Mouse (Mus musculus): ENCODE data around the gene Gm11020. TPM values are rescaled to one million over a fixed set of nuclear protein-coding genes. Genes with fewer than 3 reads are reported as not detected.

The Gm11020 gene
- total RNA-seq, 1 experiment from 2014 or later: not detected

DNA sequence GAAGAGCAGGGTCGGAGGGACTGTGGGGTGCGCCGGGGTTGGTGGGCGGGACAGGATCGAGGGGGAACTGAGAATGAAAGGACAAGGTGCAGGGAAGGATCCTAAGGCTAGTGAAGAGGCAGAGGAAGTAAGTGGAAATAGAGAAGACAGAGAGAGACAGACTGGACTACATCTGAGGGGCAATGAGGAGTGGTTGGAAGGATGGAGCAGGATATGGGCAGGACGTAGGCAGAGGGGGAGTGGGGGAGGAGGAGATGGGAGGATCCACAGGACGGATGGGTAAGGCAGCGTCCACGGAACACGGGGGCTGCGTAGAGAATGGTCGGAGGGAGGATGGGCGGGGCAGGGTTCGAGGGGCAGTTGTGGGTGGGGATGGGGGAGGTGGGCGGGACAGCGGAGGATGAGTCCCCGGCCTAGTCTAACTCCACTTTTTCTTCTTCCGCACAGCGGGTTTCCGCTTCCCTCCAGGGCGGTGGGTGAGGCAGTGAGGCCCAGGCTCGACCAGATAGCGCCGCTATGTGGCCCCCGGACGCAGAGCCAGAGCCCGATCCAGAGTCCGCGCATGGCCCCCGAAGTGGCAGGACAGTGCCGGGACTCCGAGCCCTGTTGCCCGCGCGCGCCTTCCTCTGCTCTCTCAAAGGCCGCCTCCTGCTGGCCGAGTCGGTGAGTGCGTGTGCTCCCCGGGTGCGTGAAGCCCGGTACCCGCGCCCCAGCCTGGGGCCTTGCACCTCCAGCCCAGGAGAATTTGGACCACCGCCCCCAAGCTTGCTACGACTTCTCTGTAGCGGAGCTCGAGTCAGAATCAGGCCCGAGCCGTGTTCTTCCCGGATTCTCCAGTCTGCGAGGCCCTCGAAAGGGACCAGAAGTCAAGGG is 19.1 kb downstream of the Gm11020 start:
- peak; percentile 65 for ATAC-seq (replicated peaks; ENCODE audit: insufficient number of reproducible peaks, low FRiP score, low TSS enrichment, poor library complexity, severe bottlenecking)

DNA sequence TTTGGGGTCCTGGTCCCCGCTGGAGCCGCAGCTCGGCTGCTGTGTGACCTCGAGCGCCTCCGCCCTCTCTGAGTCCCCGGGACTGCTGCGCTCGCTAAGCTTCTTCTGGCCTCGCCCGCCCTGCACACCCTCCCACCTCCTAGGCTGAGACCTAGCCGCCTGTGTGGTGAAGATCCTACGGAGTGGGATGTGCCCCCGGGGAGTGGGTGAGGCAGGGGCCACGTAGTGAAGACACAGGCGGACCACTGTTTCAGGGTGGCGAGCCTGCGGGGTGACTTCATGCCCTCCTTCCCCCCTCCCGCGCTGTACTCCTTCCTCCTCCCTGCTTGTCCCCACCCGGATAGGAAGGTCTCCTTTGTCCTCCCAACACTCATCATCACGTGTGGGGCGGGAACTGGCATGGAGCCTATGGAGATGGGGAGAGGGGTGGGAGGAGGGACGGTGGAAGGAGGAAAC is 19.8 kb downstream of the Gm11020 start:
- ATAC-seq (replicated peaks; ENCODE audit: insufficient number of reproducible peaks, low FRiP score, low TSS enrichment, poor library complexity, severe bottlenecking): peak; percentile 24; the same call in 1 of the 2 replicates

DNA sequence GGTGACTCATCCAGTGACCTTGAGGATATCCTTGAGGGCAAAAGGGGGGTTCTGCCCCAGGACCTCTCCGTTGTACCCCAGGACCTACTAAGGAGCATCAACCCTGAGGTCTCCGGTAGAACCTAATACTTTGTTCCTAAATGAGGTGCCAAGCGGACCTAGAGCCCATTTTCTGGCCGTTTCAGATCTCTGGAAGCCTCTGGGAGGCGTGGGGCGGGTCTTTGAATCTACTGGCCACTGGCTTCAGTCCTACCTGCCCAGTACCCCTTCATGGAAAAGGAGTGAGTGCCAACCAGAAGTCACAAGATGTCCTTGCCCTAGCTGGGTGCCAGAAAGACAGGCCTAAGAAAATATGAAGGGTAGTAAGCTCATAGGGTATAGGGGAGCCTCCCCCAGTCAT is 20.3 kb downstream of the Gm11020 start:
- ATAC-seq (replicated peaks; ENCODE audit: insufficient number of reproducible peaks, low FRiP score, low TSS enrichment, poor library complexity, severe bottlenecking): no peak

DNA sequence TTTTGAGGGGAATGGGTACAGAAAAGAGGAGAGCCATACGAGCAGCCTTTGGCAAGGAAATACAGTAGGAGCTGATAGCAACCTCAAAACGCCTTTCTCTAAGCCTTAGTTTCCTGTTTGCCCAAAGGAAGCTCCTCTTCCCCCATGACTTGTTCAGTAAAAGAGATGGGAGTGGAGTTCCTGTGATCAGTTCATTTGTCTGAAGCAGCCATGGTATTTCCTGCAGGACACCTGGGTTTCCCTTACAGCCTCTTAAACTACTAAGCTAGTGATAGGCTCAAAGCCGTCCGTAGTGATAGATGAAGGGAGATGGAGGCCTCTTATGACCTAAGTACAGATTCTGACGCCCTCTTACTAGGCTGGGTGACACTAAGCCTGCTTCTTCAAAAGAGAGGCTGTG is 21.1 kb downstream of the Gm11020 start:
- ATAC-seq (replicated peaks; ENCODE audit: insufficient number of reproducible peaks, low FRiP score, low TSS enrichment, poor library complexity, severe bottlenecking): no peak

DNA sequence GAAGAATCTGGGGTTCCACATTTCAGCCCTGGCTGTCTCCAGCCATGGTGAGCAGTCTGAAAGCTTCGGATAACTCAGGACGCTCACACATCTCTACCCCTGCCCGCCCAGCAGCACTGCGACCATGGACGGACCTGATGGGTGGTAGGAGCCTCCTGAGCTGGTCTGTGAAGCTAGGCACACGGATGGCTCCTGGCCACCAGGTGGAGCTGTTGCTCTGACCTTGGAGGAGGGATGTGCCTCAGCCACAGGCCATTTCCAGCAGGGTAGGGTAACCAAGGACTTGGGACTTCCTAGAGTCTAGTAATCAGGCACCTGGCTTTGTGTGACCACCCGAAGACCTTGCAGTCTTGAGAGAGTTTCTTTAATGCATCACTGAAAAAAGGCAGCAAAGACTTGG is 22.6 kb downstream of the Gm11020 start:
- ATAC-seq (replicated peaks; ENCODE audit: insufficient number of reproducible peaks, low FRiP score, low TSS enrichment, poor library complexity, severe bottlenecking): peak; percentile 47; the same call in 1 of the 2 replicates

DNA sequence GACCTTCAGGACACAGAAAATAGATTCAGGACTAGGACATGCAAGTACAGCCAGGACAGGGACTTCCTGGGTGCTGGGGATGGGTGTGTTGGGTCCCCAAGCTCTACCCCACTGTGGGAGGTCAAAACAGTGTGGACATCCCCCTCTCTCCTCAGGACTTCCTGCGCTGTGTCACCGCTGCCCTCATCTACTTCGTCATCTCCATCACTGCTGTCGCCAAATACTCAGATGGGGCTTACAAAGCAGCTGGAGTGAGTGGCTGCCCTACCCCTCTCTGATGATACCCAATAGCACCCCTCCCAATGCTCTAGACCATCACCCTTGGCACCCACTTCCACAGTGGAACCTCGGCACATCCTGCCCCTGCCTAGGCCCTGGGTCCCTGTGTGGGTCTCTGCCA is 23.3 kb downstream of the Gm11020 start:
- ATAC-seq (replicated peaks; ENCODE audit: insufficient number of reproducible peaks, low FRiP score, low TSS enrichment, poor library complexity, severe bottlenecking): no peak

DNA sequence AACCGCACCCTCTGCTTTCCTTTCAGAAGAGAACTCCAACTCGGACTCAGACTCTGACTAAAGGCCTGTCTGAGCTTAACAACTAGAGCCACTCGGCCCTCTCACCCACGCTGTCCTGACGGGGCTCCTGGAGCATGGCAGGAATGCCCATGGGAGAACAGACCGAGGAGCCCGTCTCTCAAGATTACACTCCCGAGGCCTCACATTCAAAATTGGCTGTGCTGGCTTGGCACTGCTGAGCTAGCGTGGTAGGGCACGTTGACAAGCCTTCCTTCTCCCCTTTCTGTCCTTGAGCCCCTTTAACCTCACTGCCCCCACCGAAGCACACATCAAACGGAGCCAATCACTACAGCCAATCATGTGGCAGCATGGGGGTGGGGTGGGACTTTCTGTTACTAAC is 25.3 kb downstream of the Gm11020 start:
- no peak for ATAC-seq (replicated peaks; ENCODE audit: insufficient number of reproducible peaks, low FRiP score, low TSS enrichment, poor library complexity, severe bottlenecking)

DNA sequence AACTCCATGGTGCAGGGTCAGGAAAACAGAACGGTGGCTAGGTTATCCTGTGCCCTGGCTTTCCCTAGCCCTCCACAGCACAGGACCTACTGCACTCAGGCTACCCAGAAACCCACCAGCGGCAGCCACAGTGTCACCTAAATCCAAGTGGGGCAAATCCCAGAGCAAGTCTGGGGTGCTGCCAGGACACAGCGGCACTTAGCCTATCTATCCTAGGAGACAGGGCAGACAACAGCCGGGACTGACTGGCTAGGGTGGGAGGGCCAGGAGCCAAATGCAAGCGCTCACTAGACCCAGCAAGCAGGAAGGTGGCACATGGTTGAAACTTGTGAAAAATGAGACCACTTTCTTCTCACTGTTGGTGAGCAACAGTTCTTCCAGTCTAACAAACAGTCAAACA is 27.6 kb downstream of the Gm11020 start:
- ATAC-seq (replicated peaks; ENCODE audit: insufficient number of reproducible peaks, low FRiP score, low TSS enrichment, poor library complexity, severe bottlenecking): no peak

DNA sequence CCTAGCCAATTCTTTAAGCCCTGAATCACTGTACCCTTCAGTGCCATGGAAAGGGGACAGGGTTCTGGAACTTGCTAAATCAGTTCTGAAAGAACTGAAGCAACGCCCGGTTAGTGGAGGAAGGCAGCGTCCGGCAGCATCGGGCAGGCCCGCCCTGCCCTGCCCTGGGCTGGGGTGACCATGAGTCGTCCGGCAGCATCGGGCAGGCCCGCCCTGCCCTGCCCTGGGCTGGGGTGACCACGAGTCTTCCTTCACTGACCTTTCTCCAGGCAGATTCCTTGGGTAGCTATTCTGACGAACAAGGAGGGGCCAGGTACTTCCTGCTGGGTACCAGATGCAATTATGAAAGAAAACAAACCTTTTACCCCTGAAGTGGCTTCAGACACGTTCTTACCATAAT is 28.7 kb downstream of the Gm11020 start:
- no peak for ATAC-seq (replicated peaks; ENCODE audit: insufficient number of reproducible peaks, low FRiP score, low TSS enrichment, poor library complexity, severe bottlenecking)

DNA sequence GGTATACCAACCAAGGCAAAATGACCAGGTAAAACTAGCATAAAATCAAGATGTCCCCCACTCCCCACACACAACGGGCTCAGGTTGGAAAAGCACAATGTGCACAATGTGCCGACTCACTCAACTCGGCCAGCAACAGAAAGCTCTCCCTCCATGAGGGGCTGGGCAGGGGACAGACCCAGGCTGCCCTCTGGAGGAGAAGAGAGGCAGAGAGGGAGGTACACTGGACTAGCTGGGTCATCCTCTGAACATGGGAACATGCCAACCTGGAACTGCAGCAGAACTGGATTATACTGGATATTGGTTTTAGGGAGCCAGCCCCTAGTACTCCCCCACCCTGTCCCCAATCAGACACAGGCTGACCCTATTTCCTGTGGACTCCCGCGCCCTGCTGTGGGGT is 31.8 kb downstream of the Gm11020 start:
- no peak for ATAC-seq (replicated peaks; ENCODE audit: insufficient number of reproducible peaks, low FRiP score, low TSS enrichment, poor library complexity, severe bottlenecking)

DNA sequence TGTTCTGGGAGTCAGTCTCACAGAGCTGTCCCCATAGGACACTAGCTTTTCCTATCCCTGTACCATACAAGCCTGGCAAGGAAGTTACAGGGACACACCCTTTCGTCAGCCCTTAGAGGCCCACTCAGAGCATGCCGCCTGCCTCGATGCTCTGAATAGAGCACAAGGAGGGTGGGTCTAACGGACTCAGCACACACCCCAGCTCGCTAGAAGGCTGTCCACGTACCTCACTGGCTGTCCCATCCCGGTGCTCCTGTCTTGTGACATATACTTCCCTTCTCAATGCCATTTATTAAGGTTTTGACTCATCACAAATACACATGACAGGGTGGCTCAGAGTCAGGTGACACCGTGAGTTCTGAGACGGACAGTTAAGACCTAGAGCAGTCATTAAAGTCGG is 33.1 kb downstream of the Gm11020 start:
- ATAC-seq (replicated peaks; ENCODE audit: insufficient number of reproducible peaks, low FRiP score, low TSS enrichment, poor library complexity, severe bottlenecking): no peak

DNA sequence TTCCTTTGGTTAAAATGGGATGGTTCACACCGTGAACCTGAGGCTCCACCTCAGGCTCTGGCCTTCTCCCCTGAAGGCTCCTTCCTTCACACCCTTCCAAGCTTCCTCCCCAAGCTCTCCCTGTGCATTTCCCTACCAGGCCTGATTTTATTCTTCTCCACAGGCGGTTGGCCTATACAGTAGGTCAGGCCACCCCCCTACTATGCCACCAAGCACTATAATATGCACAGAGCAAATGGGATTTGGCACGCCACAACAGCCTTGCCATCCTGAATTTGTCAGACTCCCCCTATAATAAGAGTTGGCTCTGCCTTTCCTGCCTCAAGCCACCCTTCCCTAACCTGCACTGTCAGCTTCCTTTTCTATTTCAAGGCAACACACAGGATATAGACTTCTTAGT is 37.3 kb downstream of the Gm11020 start:
- no peak for ATAC-seq (replicated peaks; ENCODE audit: insufficient number of reproducible peaks, low FRiP score, low TSS enrichment, poor library complexity, severe bottlenecking)

DNA sequence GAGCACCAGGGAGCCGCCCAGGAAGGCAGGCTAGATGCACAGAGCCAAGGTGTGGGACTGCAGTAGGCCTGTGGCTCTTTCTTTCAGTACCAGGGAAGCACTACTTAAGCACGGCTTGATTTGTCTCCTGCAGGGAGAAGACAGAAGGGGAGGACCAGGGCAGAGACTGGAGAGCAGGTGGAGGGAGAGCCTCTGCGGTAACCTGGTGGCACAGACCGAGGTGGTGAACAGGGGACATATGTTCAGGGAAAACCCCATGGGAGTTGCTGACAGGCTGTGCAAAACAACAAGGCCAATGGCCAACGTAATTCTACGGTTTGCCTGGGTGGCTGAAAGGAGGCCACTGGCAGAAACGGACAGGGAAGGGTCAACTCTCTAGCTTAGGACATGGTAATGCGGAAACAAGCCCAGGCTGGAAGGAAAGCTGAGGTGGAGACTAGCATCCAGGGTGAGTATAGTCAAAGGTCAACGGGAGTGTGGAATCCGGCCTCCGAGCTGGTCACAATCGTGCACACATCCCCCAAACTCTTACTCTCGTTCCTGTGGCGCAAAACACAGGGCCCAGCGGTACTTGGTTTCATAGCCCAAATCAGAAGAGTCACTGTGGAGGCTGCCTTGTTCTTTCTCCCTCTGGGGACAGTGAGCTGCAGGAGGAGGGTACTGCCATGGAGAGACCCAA is 38.5 kb downstream of the Gm11020 start:
- ATAC-seq (replicated peaks; ENCODE audit: insufficient number of reproducible peaks, low FRiP score, low TSS enrichment, poor library complexity, severe bottlenecking): no peak

DNA sequence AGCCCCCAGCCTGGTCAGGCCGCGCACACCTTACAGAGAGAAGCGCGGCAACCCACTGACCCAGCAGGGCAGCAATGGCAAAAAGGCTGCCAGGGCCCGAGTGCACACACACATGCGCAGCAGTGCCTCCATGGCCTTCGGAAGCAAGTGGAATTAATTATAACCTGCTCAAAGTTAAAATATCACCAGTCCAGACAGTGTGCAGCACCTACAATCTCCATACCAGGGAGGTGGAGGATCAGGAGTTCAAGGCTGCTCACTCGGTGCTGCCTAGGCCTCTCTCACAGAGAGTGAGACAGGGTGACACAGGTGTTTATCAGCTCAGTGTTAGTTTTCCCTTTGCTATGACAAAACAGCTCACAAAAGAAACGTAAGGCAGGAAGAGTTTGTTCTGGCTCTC is 44.3 kb downstream of the Gm11020 start:
- no peak for ATAC-seq (replicated peaks; ENCODE audit: insufficient number of reproducible peaks, low FRiP score, low TSS enrichment, poor library complexity, severe bottlenecking)

DNA sequence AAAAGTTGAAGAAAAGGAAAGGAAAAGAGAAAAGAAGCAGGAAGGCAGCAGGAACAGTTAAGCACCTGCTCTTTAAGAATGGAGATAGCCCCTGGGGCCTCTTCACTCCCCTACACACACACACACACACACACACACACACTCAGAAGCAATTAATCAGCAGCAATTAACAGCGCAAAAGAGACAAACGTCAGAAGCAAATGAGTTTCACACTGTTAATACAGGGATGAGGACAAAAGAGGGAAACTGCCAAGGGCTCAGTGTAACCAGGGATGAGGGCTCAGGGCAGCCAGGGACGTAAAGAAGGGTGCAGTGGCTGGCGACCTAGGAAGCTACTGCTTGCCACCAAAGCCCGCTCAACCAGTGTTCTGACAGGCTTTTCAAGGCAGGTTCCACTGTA is 46.0 kb downstream of the Gm11020 start:
- no peak for ATAC-seq (replicated peaks; ENCODE audit: insufficient number of reproducible peaks, low FRiP score, low TSS enrichment, poor library complexity, severe bottlenecking)

DNA sequence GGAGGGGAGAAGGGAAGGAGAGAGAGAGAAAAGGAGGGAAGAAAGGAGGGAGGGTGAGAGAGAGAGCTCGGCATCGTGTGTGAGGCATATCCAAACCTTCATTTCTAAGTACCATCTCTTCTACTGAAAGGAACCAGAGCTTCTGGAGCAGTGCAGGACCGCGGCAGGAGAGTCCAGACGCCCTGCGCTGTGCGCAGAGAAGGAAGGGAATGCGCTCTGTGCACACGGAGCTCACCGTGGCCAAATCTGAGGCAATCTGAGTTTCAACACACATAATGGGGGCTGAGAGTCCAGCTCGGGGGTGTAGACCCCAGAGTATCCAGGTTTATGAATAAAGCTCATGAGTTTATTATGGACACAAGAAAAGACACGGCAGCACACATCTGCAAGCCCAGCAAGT is 48.2 kb downstream of the Gm11020 start:
- ATAC-seq (replicated peaks; ENCODE audit: insufficient number of reproducible peaks, low FRiP score, low TSS enrichment, poor library complexity, severe bottlenecking): no peak

DNA sequence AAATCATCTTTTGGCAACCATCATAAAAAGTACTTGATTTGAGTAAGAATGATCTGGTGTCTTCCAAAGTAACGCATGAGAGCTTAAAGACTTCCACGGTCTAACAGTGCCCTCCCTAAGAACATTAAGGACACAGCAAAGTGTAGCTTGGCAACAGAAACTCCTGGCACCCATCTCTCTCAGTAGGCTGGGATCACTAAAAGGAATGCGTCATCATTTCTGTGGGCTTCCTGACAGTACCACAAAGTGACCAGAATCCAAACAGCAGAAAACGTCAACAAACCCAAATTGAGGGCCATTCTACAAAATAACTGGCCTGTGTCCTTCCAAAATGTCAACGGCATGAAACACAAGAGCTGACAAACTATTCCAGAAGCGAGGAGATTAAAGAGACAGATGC is 48.7 kb downstream of the Gm11020 start:
- no peak for ATAC-seq (replicated peaks; ENCODE audit: insufficient number of reproducible peaks, low FRiP score, low TSS enrichment, poor library complexity, severe bottlenecking)

DNA sequence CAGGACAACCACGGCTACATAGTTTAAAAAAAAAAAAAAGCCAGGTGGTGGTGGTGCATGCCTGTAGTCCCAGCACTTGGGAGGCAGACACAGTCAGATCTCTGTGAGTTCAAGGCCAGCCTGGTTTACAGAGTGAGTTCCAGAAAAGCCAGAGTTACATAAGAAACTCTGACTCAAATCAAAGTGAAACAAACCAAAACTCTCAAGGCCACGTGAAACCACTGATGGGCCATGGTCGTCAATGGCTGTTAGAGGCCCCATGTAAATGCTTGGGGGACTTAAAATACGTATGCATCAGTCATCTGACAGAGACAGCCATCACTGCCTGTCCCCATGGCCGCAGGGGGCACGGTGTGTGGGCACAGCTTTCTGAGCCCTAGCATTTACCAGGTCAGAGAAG is 49.8 kb downstream of the Gm11020 start:
- no peak for ATAC-seq (replicated peaks; ENCODE audit: insufficient number of reproducible peaks, low FRiP score, low TSS enrichment, poor library complexity, severe bottlenecking)

All from monocyte, adult 5-6 weeks (primary cell).